ENCODE assay signal across 17 mouse cellular contexts in the genomic region with DNA sequence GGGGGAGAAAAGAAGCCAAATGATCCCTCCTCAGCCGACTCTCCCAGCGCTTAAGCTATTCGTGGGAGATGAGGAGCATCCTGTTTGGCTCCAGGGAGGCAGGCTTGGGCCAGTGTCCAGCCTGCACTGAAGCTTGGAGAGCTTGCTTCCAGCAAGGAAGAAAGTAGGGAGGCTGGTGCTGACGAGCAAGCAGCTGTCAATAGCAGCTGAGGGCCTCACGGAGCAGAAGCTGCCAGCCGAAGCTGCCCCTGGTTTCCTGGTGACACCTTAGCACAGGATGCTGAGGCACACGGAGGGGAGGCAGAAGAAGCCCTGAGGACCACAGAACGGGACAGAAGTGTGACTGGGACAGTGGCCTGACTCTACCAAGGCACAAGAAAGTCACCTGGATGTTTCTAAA. TPM values are rescaled to one million over a fixed set of nuclear protein-coding genes. Genes with fewer than 3 reads are reported as not detected.
DNase-seq lines count a peak whose midpoint lies in the region; ATAC-seq and TF ChIP-seq lines count a peak whose summit lies in the region.
"Had no signal": no experiment of that assay in that cellular context is flagged by ENCODE, and none has a peak within 500 bp of the region (broad histone marks: within the 10 kb centered on the region; RNA-seq: fewer than 3 reads in every experiment).

No protein-coding gene starts in this region.

- 25% methylated on average over 8 of the region's 8 CpGs for WGBS in heart, embryonic 10.5 days
- WGBS in lung, embryonic 14.5 days = 15% methylated on average over 8 of the region's 8 CpGs

- H3K4me1 ChIP-seq in heart, embryonic 10.5 days = peaks cover 15% of the 10 kb centered on the region
- 0 out of 2 replicates have a peak, but pooled peaks cover 12% of the 10 kb centered on the region for H3K4me1 ChIP-seq in lung, embryonic 14.5 days (ENCODE audit: insufficient read depth)
- H3K4me1 ChIP-seq: neural tube, embryonic 12.5 days had no signal

- no peak overlapping the region; the same call in 1 of the 2 replicates for H3K4me2 ChIP-seq in lung, embryonic 14.5 days
- H3K4me2 ChIP-seq: heart, embryonic 15.5 days; neural tube, embryonic 12.5 days had no signal

- H3K27ac ChIP-seq in heart, embryonic 10.5 days = no peak overlapping the region
- H3K27ac ChIP-seq in lung, embryonic 14.5 days (ENCODE audit: low read depth) = no peak overlapping the region
- H3K27ac ChIP-seq: heart, embryonic 15.5 days; neural tube, embryonic 12.5 days had no signal

- ATAC-seq in lung, embryonic 14.5 days (ENCODE audit: insufficient read depth) = no peak
- no peak for ATAC-seq in frontal cortex, adult (ENCODE audit: low TSS enrichment)
- ATAC-seq: inflammation-experienced regulatory T-cells, adult 6 months; liver, postnatal 0 days had no signal

- no peak for TF ChIP-seq CTCF in lung, embryonic 14.5 days (IDR thresholded peaks at IDR 0.05; ENCODE audit: low read depth)

- no peak overlapping the region for H3K4me3 ChIP-seq in heart, embryonic 10.5 days
- no peak overlapping the region for H3K4me3 ChIP-seq in lung, embryonic 14.5 days (ENCODE audit: low read depth, low read length)
- H3K4me3 ChIP-seq: erythroblast, embryonic 14.5 days; heart, embryonic 15.5 days; neural tube, embryonic 12.5 days had no signal

- H3K36me3 ChIP-seq in heart, embryonic 10.5 days = no peaks in the 10 kb centered on the region
- H3K36me3 ChIP-seq in lung, embryonic 14.5 days (ENCODE audit: insufficient read depth) = no peaks in the 10 kb centered on the region
- H3K36me3 ChIP-seq: G1E; heart, embryonic 15.5 days; neural tube, embryonic 12.5 days had no signal

- no peak overlapping the region for H3K9ac ChIP-seq in lung, embryonic 14.5 days
- H3K9ac ChIP-seq: heart, embryonic 15.5 days; liver, postnatal 0 days; neural tube, embryonic 12.5 days had no signal

- no peaks in the 10 kb centered on the region for H3K27me3 ChIP-seq in heart, embryonic 10.5 days (ENCODE audit: insufficient read depth, poor library complexity, severe bottlenecking)
- H3K27me3 ChIP-seq in lung, embryonic 14.5 days (ENCODE audit: insufficient read depth, low read length) = no peaks in the 10 kb centered on the region
- H3K27me3 ChIP-seq: heart, embryonic 15.5 days; neural tube, embryonic 12.5 days had no signal

- peak; percentile 17 for DNase-seq in heart, adult 9 months (ENCODE audit: low spot score in 2 of 2)
- DNase-seq in heart, embryonic 10.5 days (ENCODE audit: low spot score) = no peak
- DNase-seq in lung, embryonic 14.5 days = peak; percentile 39
- no peak for DNase-seq in lung, adult 18-20 months
- DNase-seq in gastrocnemius, postnatal 10 days = peak; percentile 53
- DNase-seq in skeletal muscle tissue, adult 2 months (ENCODE audit: low read depth, low spot score) = peak; percentile 30
- DNase-seq: cerebellum, adult 11 months; embryo, embryonic 11 days; liver, postnatal 0 days; midbrain, embryonic 14.5 days; thymus, adult 2 months had no signal

- no peaks in the 10 kb centered on the region for H3K9me3 ChIP-seq in heart, embryonic 10.5 days
- no peaks in the 10 kb centered on the region for H3K9me3 ChIP-seq in lung, embryonic 14.5 days (ENCODE audit: low read depth, low read length)
- H3K9me3 ChIP-seq: G1E; heart, embryonic 15.5 days; neural tube, embryonic 12.5 days had no signal

RNA-seq across cellular contexts. Expression of a gene that starts 24.0 kb away (rescaled TPM):
- 13.1 and 17.8 TPM in 2 replicates for polyA plus RNA-seq in heart, embryonic 10.5 days (2016; fragmentation: Nextera tagmentation; extraction: Ambion mirVana)
- 10.3 and 10.5 TPM in 2 replicates for polyA plus RNA-seq in lung, embryonic 14.5 days (2014; fragmentation: Nextera tagmentation; extraction: Ambion mirVana)
- 10 to 100 TPM; 26.0 to 31.1 TPM for total RNA-seq in gastrocnemius, postnatal 10 days (2021)

Comparison
In these comparisons a context has a peak if more than half of its experiments do, and no peak if none do; other contexts are left out.
1. DNase-seq: peak in heart, adult 9 months (2 of 2), lung, embryonic 14.5 days (single experiment), gastrocnemius, postnatal 10 days (single experiment) and skeletal muscle tissue, adult 2 months (single experiment); none in heart, embryonic 10.5 days (single experiment) and lung, adult 18-20 months (0 of 2).